Mouse (Mus musculus) bone marrow, adult 2 months (tissue): ENCODE data around the gene H6pd.

Source experiments
- CTCF ChIP-seq: fragments of 200-500 bp; IDR thresholded peaks from 2 replicates; pipeline ENCODE4 v1.5.1; 2011; ENCODE audit warnings: low read length, control low read depth; ENCODE audit not compliant: control insufficient read depth, insufficient read depth
- POLR2A ChIP-seq: fragments of 200-500 bp; IDR thresholded peaks from 2 replicates; pipeline ENCODE4 v1.6.1; 2011; ENCODE audit warnings: low read depth, mild to moderate bottlenecking, control low read depth, low read length, borderline replicate concordance; ENCODE audit not compliant: control insufficient read depth

- TF ChIP-seq CTCF (no peak), POLR2A (no peak)
Observed at GRCm38 (mm10) chr4:149992670-149993032, 16.2 kb downstream of the H6pd start.
